Mouse (Mus musculus): ENCODE data around the gene Adamts16. TPM values are rescaled to one million over a fixed set of nuclear protein-coding genes. Genes with fewer than 3 reads are reported as not detected.

Adamts16 gene
- polyA plus RNA-seq, 1 experiment from 2014 or later: 0.20 TPM

- ATAC-seq (ENCODE audit: low FRiP score): no peak
These were observed 117.4 kb downstream of the Adamts16 start for GRCm38 (mm10) chr13:70724108-70724622.

DNA sequence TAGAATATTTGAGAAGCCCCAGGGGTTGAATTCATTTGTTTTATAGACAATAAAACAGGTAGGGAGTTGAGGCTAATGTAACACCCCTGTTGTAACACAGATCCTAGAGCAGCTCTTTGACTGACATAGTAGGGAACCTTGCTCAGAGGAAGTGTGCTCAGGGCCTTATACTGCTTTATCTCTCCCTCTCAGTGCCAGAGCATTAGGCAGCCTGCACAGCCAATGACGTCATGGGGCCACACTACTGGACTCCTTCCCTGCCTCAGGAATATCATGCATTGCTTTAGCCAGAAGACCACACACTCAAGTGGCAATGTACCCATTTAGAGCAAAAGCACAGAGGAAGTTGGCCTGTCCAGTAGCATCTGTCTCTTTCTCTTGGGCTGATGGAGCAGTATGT, 121.6 kb downstream of the Adamts16 start:
- no peak overlapping the region for H3K27ac ChIP-seq
- 82% methylated on average over 1 of the region's 1 CpGs for WGBS
- H3K9me3 ChIP-seq: no peaks in the 10 kb centered on the region
- H3K27me3 ChIP-seq: no peaks in the 10 kb centered on the region
- H3K4me1 ChIP-seq: no peaks in the 10 kb centered on the region
- no peak overlapping the region for H3K4me2 ChIP-seq
- H3K9ac ChIP-seq: no peak overlapping the region
- ATAC-seq (ENCODE audit: low FRiP score): no peak
- H3K4me3 ChIP-seq (replicated peaks): no peak overlapping the region
- H3K36me3 ChIP-seq (replicated peaks): no peaks in the 10 kb centered on the region

More at GRCm38 (mm10) chr13:70724108-70724622, 117.4 kb downstream of the Adamts16 start:
- H3K9me3 ChIP-seq: no peaks in the 10 kb centered on the region
- no peaks in the 10 kb centered on the region for H3K4me1 ChIP-seq
- no peaks in the 10 kb centered on the region for H3K27me3 ChIP-seq
- no peak overlapping the region for H3K4me3 ChIP-seq (replicated peaks)
- no peak overlapping the region for H3K9ac ChIP-seq
- WGBS: 75% methylated on average over 2 of the region's 2 CpGs
- no peak overlapping the region for H3K27ac ChIP-seq
- no peaks in the 10 kb centered on the region for H3K36me3 ChIP-seq (replicated peaks)
- no peak overlapping the region for H3K4me2 ChIP-seq

GRCm38 (mm10) chr13:70718814-70719213, 122.8 kb downstream of the Adamts16 start:
- Histone ChIP-seq H3K4me3 (replicated peaks) (no peak overlapping the region), H3K36me3 (replicated peaks) (no peaks in the 10 kb centered on the region), H3K9ac (no peak overlapping the region), H3K27me3 (no peaks in the 10 kb centered on the region), H3K4me2 (no peak overlapping the region), H3K9me3 (no peaks in the 10 kb centered on the region), H3K27ac (no peak overlapping the region), H3K4me1 (peaks cover 5% of the 10 kb centered on the region)
- ATAC-seq (ENCODE audit: low FRiP score): no peak
- WGBS: 78% methylated on average over 2 of the region's 2 CpGs

GRCm38 (mm10) chr13:70716022-70716421, 125.6 kb downstream of the Adamts16 start:
- Histone ChIP-seq H3K36me3 (replicated peaks) (no peaks in the 10 kb centered on the region), H3K4me1 (peaks cover 5% of the 10 kb centered on the region), H3K9me3 (no peaks in the 10 kb centered on the region), H3K27ac (no peak overlapping the region), H3K9ac (no peak overlapping the region), H3K4me2 (no peak overlapping the region), H3K4me3 (replicated peaks) (no peak overlapping the region), H3K27me3 (no peaks in the 10 kb centered on the region)
- ATAC-seq (ENCODE audit: low FRiP score): no peak
- 78% methylated on average over 5 of the region's 5 CpGs for WGBS

DNA sequence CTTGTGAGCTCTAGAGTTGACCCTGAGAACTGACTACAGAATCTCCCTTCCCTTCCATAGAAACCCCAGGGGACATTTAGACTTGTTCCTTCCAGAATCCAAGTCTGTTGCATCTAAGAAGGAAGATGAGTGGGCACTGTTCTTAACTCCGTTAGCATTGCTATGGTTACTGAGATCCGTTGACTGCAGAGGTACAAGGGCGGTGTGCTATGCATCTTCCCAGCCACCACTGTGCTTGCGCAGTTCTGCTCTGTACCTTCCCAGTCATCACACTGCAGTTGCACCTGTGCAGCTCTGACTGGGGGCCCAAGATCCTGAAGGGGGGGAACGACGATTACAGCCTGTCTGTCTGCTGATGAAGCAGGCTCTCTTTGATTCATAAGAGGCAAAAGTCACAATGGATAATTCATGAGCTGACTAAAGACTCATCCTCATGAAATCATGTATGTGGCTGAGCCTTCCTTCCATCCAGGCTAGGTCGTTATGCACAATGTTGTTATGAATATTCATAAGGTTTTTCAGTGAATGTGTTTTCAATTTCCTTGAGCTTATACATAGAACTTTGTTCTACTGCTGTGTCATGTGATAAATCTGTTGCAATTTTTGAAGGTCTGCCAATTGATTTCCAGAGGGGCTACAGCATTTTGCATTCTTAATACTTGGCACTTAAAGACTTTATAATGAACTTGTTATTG, 127.4 kb downstream of the Adamts16 start:
- H3K4me3 ChIP-seq (replicated peaks): no peak overlapping the region
- WGBS: 67% methylated on average over 7 of the region's 7 CpGs
- no peak overlapping the region for H3K4me2 ChIP-seq
- no peak overlapping the region for H3K9ac ChIP-seq
- H3K27me3 ChIP-seq: no peaks in the 10 kb centered on the region
- no peaks in the 10 kb centered on the region for H3K9me3 ChIP-seq
- no peaks in the 10 kb centered on the region for H3K36me3 ChIP-seq (replicated peaks)
- H3K4me1 ChIP-seq: peaks cover 5% of the 10 kb centered on the region
- H3K27ac ChIP-seq: no peak overlapping the region
- ATAC-seq (ENCODE audit: low FRiP score): no peak

- Histone ChIP-seq H3K27me3 (no peaks in the 10 kb centered on the region), H3K4me1 (peaks cover 5% of the 10 kb centered on the region), H3K27ac (no peak overlapping the region), H3K36me3 (replicated peaks) (no peaks in the 10 kb centered on the region), H3K4me3 (replicated peaks) (no peak overlapping the region), H3K9me3 (no peaks in the 10 kb centered on the region), H3K9ac (no peak overlapping the region), H3K4me2 (no peak overlapping the region)
- no peak for ATAC-seq (ENCODE audit: low FRiP score)
- 78% methylated on average over 5 of the region's 5 CpGs for WGBS
These were observed 128.3 kb downstream of the Adamts16 start for GRCm38 (mm10) chr13:70713331-70713730.

DNA sequence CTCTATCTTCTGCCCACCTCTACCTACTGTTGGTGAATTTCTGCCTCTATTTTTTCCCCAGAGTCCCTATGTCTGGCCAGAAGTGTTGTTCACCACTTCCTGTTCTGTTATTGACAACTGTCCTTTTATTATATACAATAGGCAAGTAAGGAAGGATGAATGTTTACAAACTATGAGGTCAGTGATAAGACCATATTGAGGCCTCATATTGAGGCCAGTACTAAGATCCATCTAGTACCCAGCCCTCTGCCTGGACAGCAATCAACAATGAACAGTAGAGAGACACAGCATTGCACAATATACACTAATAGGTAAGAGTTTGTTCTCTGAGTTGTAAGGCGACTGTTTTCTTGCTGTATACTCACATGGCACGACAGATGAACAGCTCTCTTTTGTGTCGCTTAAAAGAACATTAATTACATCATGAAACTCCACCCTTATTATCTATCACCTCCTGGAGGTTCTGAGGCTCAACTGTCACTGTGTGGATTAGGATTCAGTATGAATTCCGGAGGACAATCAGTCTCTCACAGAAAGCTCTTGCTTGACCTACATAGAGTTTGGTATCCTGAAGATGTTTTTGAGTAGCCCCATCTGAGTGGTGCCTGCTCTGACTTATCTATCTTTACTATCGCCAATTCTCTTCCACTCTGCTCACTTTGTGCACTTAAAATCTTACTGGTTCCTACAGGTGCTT, 134.3 kb downstream of the Adamts16 start:
- no peaks in the 10 kb centered on the region for H3K9me3 ChIP-seq
- no peaks in the 10 kb centered on the region for H3K27me3 ChIP-seq
- H3K36me3 ChIP-seq (replicated peaks): no peaks in the 10 kb centered on the region
- no peaks in the 10 kb centered on the region for H3K4me1 ChIP-seq
- no peak overlapping the region for H3K27ac ChIP-seq
- H3K9ac ChIP-seq: no peak overlapping the region
- H3K4me2 ChIP-seq: no peak overlapping the region
- no peak for ATAC-seq (ENCODE audit: low FRiP score)
- 81% methylated on average over 5 of the region's 5 CpGs for WGBS
- H3K4me3 ChIP-seq (replicated peaks): no peak overlapping the region

- 78% methylated on average over 4 of the region's 4 CpGs for WGBS
These were observed 138.7 kb downstream of the Adamts16 start for GRCm38 (mm10) chr13:70702904-70703303.

DNA sequence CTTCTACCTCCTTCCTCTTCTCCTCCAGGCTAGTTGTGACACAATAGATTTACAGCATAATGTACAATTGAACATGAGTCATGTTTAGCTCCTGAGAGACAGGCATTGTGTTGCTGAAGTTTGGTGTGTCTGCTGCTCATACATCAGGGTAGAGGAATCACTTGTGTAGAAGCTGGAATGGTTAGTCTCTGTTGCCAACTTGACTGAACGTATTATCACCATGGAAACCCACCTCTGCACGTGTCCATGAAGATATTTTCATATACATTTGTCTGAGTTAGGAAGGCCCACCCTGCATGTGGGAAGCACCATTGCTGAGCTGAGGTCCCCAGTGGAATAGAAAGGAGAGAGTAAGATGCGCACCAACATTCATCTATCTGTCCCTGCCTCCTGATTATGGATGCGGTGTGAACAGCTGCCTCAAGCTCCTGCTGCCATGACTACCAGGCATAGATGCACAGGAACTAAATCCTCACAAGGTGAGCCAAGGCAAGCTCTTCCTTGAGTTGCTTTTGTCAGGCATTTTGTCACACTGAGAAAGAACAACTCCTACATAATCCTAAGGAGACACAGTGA, 142.7 kb downstream of the Adamts16 start:
- 72% methylated on average over 4 of the region's 4 CpGs for WGBS
- Histone ChIP-seq H3K36me3 (replicated peaks) (no peaks in the 10 kb centered on the region), H3K4me3 (replicated peaks) (no peak overlapping the region), H3K9ac (no peak overlapping the region), H3K4me2 (no peak overlapping the region), H3K4me1 (no peaks in the 10 kb centered on the region), H3K27ac (no peak overlapping the region), H3K27me3 (no peaks in the 10 kb centered on the region), H3K9me3 (no peaks in the 10 kb centered on the region)
- ATAC-seq (ENCODE audit: low FRiP score): no peak

More at GRCm38 (mm10) chr13:70702904-70703303, 138.7 kb downstream of the Adamts16 start:
- H3K27me3 ChIP-seq: no peaks in the 10 kb centered on the region
- H3K4me3 ChIP-seq (replicated peaks): no peak overlapping the region
- no peak for ATAC-seq (ENCODE audit: low FRiP score)
- H3K9ac ChIP-seq: no peak overlapping the region
- H3K4me2 ChIP-seq: no peak overlapping the region
- H3K4me1 ChIP-seq: no peaks in the 10 kb centered on the region
- no peaks in the 10 kb centered on the region for H3K36me3 ChIP-seq (replicated peaks)
- H3K27ac ChIP-seq: no peak overlapping the region
- H3K9me3 ChIP-seq: no peaks in the 10 kb centered on the region

DNA sequence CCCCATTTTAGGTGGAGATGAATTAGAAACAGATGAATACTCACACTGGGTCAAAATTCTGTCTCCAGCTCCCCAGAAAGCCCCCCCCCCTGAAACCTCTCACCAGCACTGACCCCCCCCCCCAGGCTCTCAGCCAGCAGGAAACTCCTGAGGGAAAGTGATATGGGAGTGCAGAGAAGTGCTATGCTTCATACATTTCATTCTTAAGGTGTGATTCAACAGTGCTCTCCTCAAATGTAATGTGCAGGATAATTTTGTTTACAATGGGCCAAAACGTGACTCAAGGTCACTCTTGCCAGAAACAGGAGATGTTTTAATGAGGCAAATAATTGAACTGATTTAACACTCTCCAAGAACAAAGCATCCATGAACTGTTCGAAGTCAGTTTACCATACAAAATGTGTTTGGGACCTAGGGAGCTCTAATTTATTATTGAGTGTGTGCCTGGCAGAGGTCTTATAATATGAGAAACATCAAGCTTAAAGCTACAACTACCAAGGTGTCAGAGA, 152.1 kb downstream of the Adamts16 start:
- no peak overlapping the region for H3K9ac ChIP-seq
- no peak for ATAC-seq (ENCODE audit: low FRiP score)
- no peaks in the 10 kb centered on the region for H3K9me3 ChIP-seq
- no peaks in the 10 kb centered on the region for H3K36me3 ChIP-seq (replicated peaks)
- no peak overlapping the region for H3K4me3 ChIP-seq (replicated peaks)
- H3K4me2 ChIP-seq: no peak overlapping the region
- 50% methylated on average over 2 of the region's 2 CpGs for WGBS
- H3K4me1 ChIP-seq: peaks cover 7% of the 10 kb centered on the region; the same call in 1 of the 2 replicates
- H3K27ac ChIP-seq: no peak overlapping the region
- no peaks in the 10 kb centered on the region for H3K27me3 ChIP-seq

GRCm38 (mm10) chr13:70685825-70686224, 155.8 kb downstream of the Adamts16 start:
- Histone ChIP-seq H3K4me1 (peaks cover 7% of the 10 kb centered on the region; the same call in 1 of the 2 replicates), H3K4me3 (replicated peaks) (no peak overlapping the region), H3K4me2 (no peak overlapping the region), H3K27ac (no peak overlapping the region), H3K9ac (no peak overlapping the region), H3K36me3 (replicated peaks) (no peaks in the 10 kb centered on the region), H3K9me3 (no peaks in the 10 kb centered on the region), H3K27me3 (no peaks in the 10 kb centered on the region)
- WGBS: 61% methylated on average over 5 of the region's 5 CpGs
- ATAC-seq (ENCODE audit: low FRiP score): no peak

DNA sequence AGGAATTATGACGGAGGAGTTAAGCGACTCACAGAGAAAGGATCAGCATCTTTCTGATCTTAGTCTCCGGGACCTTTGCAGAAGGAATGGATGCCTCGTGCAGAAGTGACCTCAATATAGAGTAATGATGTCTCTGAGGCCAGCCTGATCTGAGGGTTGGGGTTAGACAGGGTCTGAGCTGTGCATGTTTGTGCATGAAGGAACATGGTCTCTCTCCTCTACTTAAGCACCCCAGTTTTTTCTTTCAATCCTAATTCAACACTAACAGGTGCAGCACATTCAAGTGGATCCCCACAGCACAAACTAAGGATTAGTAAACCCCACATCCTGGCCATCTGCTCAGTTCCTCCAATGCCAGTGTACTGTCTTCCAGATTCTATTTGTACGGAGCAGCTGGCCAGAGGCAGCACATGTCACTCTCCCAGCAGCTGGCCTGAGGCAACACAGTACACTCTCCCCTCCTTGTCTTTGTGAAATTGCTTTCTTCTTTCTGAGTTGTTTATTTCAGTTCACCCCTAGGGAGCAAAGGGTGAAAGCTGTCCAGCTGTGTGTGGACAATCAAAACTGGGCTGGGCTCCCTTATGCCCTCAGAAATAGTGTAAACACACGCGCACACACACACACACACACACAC, 156.5 kb downstream of the Adamts16 start:
- 0 out of 2 replicates have a peak, but pooled peaks have one; percentile 51 for ATAC-seq (ENCODE audit: low FRiP score)
- Histone ChIP-seq H3K27ac (no peak overlapping the region), H3K9ac (no peak overlapping the region), H3K4me1 (peaks cover 7% of the 10 kb centered on the region; the same call in 1 of the 2 replicates), H3K4me2 (no peak overlapping the region), H3K9me3 (no peaks in the 10 kb centered on the region), H3K4me3 (replicated peaks) (no peak overlapping the region), H3K27me3 (no peaks in the 10 kb centered on the region), H3K36me3 (replicated peaks) (no peaks in the 10 kb centered on the region)
- 65% methylated on average over 6 of the region's 7 CpGs for WGBS
